Mouse (Mus musculus): ENCODE measurements at regions not wholly inside any gene's neighbourhood (a gene's known extent, or its start where the extent isn't known, plus 50 kb on each side); places are given as distances from the start of the nearest gene placed in this dataset.

GRCm38 (mm10) chr4:89038135-89038534, 98.8 kb upstream of the Mtap start:
- no peak for TF ChIP-seq EP300 (IDR thresholded peaks at IDR 0.05; ENCODE audit: low read depth)
- no peak for TF ChIP-seq CTCF (IDR thresholded peaks at IDR 0.05; ENCODE audit: low read depth)
